Mouse (Mus musculus): ENCODE results near the gene Pik3cd. TPM values are rescaled to one million over a fixed set of nuclear protein-coding genes. Genes with fewer than 3 reads are reported as not detected.

The Pik3cd gene
- total and polyA plus RNA-seq, 3 experiments, result 57.0 to 95.0 (median 72.1) TPM

DNA sequence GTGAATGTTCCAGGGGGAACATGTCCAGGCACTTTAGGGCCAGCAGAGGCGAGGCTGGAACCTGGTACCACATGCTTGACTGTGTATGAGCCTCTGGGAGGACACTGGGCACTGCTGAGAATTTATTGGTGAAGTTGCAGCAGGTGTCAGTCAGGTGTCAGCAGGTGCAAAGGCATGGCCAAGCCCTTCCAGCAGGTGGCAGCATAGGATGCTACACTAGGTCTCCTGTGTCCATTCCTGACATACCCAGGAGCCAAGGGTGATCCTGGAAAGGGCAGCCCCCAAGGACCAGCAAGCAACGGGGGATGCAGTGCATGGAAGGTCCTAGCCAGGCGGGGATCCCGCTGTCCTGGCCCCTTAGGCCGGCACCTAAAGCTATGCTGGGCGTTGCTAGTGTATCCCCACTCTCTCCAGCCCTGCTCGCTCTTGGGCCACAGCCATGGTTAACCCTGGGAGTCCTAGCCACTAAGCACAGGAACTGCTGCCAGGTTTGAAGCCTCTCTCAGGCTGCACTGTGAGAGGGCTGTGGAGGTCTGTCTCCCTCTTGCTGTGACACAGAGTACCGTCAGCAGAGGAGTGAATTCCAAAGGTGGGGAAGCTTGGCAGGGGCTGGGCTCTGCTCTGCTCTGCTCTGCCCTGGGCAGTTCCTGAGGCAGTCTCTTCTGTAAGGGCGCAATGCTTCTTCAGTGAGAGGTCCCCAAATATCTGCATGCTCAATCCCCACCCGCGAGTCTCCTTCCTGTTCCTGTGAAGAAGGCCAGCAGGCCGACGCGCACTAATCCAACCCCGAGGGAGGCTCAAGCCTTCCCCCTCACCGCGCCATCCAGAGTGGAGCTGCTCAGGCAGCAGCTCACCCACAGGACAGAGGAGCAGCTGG lies 21.7 kb upstream of the Pik3cd start:
- Histone ChIP-seq H3K36me3 (replicated peaks in 1 of 2; ENCODE audit: control insufficient read depth in 1 of 2, insufficient read depth in 1 of 2, low read length in 1 of 2) (peaks cover 71 to 97% of the 10 kb centered on the region in 2 experiments), H3K27ac (ENCODE audit: insufficient read depth, low read depth) (no peak overlapping the region), H3K4me3 (replicated peaks in 1 of 3; ENCODE audit: low read depth in 2 of 3, low read length in 2 of 3, poor library complexity in 1 of 3) (no peak overlapping the region), H3K79me2 (replicated peaks; ENCODE audit: control insufficient read depth, extremely low read depth, insufficient read depth, poor library complexity, severe bottlenecking) (no peaks in the 10 kb centered on the region), H3K4me2 (ENCODE audit: insufficient read depth, low read depth, poor library complexity, severe bottlenecking) (no peak overlapping the region), H3K4me1 (ENCODE audit: control insufficient read depth in 1 of 2, insufficient read depth in 2 of 2) (no peaks in the 10 kb centered on the region), H3K9me3 (replicated peaks; ENCODE audit: low read length) (no peaks in the 10 kb centered on the region), H3K27me3 (replicated peaks) (no peaks in the 10 kb centered on the region), H3K9ac (ENCODE audit: insufficient read depth, low read depth) (no peak overlapping the region)
- DNase-seq (ENCODE audit: extremely low read depth), result peak; percentile 30
- TF ChIP-seq SMC3 (IDR thresholded peaks at IDR 0.05; ENCODE audit: low read depth, low read length) (peak; percentile 33), SIN3A (IDR thresholded peaks at IDR 0.05; ENCODE audit: low read length) (no peak), CTCF (conservative IDR thresholded peaks at IDR 0.05 in 1 of 2, IDR thresholded peaks at IDR 0.05 in 1 of 2; ENCODE audit: low read depth in 2 of 2, low read length in 2 of 2) (peak; percentile 60 to 69), RAD21 (IDR thresholded peaks at IDR 0.05; ENCODE audit: low read depth, low read length) (peak; percentile 28)
- in situ Hi-C loops (cut with MboI; ENCODE audit: low pct_ligation_motif_present, low pct_unique_long_range_greater_than_20kb, low sequenced_read_pairs), result loop anchor here (25.0 kb wide), 1 partner anchor 562 kb away; the partner anchor contains the start of gene Pgd
- dilution Hi-C loops (cut with MboI; ENCODE audit: extremely low pct_ligation_motif_present, extremely low pct_unique_long_range_greater_than_20kb, low sequenced_read_pairs), result no loop called here

DNA sequence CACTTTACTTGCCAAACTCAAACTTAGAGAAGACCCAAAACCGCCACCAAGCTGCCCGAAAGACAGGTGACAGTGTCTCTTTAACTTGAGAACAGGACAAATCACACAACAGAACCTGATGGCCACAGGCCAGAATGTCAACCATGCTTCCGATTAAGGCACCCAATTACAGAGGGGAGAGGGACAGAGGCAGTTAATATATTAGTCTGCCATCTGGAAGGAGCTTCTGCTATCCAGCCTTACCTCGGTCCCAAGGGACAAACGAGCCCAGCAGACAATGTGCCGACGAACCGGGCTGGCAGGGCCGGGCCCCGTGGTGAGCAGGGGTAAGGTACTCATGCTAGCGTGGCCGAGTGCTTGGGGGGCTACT lies 20.6 kb upstream of the Pik3cd start:
- H3K36me3 ChIP-seq (replicated peaks in 1 of 2; ENCODE audit: control insufficient read depth in 1 of 2, insufficient read depth in 1 of 2, low read length in 1 of 2), result peaks cover 76 to 99% of the 10 kb centered on the region in 2 experiments
- no peak overlapping the region for H3K27ac ChIP-seq (ENCODE audit: insufficient read depth, low read depth)
- H3K79me2 ChIP-seq (replicated peaks; ENCODE audit: control insufficient read depth, extremely low read depth, insufficient read depth, poor library complexity, severe bottlenecking), result no peaks in the 10 kb centered on the region
- H3K4me2 ChIP-seq (ENCODE audit: insufficient read depth, low read depth, poor library complexity, severe bottlenecking), result no peak overlapping the region
- in situ Hi-C loops (cut with MboI; ENCODE audit: low pct_ligation_motif_present, low pct_unique_long_range_greater_than_20kb, low sequenced_read_pairs), result loop anchor here (25.0 kb wide), 1 partner anchor 561 kb away; the partner anchor contains the start of gene Pgd
- no peak overlapping the region for H3K9ac ChIP-seq (ENCODE audit: insufficient read depth, low read depth)
- H3K9me3 ChIP-seq (replicated peaks; ENCODE audit: low read length), result no peaks in the 10 kb centered on the region
- H3K4me1 ChIP-seq (ENCODE audit: control insufficient read depth in 1 of 2, insufficient read depth in 2 of 2), result no peaks in the 10 kb centered on the region
- no peak overlapping the region for H3K4me3 ChIP-seq (replicated peaks in 1 of 3; ENCODE audit: low read depth in 2 of 3, low read length in 2 of 3, poor library complexity in 1 of 3)
- no peak for DNase-seq (ENCODE audit: extremely low read depth)
- H3K27me3 ChIP-seq (replicated peaks), result no peaks in the 10 kb centered on the region
- TF ChIP-seq IRF4 (IDR thresholded peaks at IDR 0.05; ENCODE audit: low read depth, low read length) (no peak), MAZ (IDR thresholded peaks at IDR 0.05; ENCODE audit: low read depth, low read length) (no peak), USF2 (conservative IDR thresholded peaks at IDR 0.05; ENCODE audit: low read depth, low read length) (no peak), GABPA (IDR thresholded peaks at IDR 0.05; ENCODE audit: insufficient replicate concordance, low read depth, low read length) (no peak), TBP (conservative IDR thresholded peaks at IDR 0.05; ENCODE audit: low read depth, low read length) (no peak), MAX (IDR thresholded peaks at IDR 0.05; ENCODE audit: low read length) (no peak), ZMIZ1 (IDR thresholded peaks at IDR 0.05; ENCODE audit: low read depth, low read length) (no peak), KAT2A (IDR thresholded peaks at IDR 0.05; ENCODE audit: insufficient replicate concordance, low read length) (no peak), RCOR1 (conservative IDR thresholded peaks at IDR 0.05; ENCODE audit: low read depth, low read length) (no peak), MEF2A (IDR thresholded peaks at IDR 0.05; ENCODE audit: borderline replicate concordance, low read depth, low read length) (no peak), E2F4 (IDR thresholded peaks at IDR 0.05; ENCODE audit: insufficient replicate concordance, low read depth, low read length) (no peak), JUN (IDR thresholded peaks at IDR 0.05; ENCODE audit: insufficient read depth, low read depth, low read length) (no peak), PAX5 (IDR thresholded peaks at IDR 0.05; ENCODE audit: low read length) (no peak), MXI1 (IDR thresholded peaks at IDR 0.05; ENCODE audit: low read depth, low read length) (no peak)
- dilution Hi-C loops (cut with MboI; ENCODE audit: extremely low pct_ligation_motif_present, extremely low pct_unique_long_range_greater_than_20kb, low sequenced_read_pairs), result no loop called here
